Mouse (Mus musculus): ENCODE data around the gene Fam45a. TPM values are rescaled to one million over a fixed set of nuclear protein-coding genes. Genes with fewer than 3 reads are reported as not detected.

Fam45a gene
- 10 to 100 TPM; 18.2 to 21.4 TPM for total RNA-seq (2021)

- peak; percentile 93 for DNase-seq
Observed at GRCm38 (mm10) chr19:60811098-60812035, at the start of gene Fam45a. TSS of gene Fam45a (plus strand) at chr19:60811585.

DNA sequence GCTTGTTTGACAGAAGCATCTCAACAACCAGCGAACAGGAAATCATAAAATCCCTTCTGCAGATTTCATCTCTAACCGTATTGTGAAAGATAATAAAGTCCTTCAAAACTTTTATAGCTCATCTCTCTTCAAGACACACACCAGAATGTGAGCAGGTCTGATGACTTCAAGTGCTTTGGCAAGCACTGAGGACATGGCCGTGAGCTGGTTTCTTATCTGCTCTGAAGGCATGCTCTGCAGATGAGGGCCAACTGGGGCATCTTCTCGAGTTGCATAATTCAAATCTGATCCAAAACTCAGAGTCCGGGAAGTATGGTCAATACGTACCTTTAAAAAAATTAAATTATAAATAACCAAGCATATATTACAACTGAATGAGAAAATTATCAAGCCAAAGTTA, 38.0 kb upstream of the Fam45a start:
- no peak for DNase-seq

DNA sequence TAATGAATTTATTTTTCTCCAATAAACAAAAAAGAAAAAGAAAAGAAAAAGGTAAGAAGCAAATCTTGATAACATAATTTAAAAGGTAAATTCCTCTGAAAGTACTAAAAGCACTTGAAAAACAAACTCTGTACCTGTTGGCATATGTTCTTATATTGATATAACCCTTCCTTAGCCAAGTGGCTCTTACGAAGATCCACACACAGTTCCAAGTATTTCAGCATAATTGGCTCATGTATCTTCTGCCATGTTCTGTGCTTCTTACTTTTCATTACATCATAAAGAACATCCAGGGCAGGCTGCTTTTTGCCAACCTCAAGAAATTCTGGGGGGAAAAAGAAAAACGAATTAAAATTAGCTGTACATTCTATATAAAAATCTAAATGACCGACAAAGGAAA, 29.4 kb upstream of the Fam45a start:
- no peak for DNase-seq

- no peak for DNase-seq
Observed at GRCm38 (mm10) chr19:60784712-60785111, 26.7 kb upstream of the Fam45a start.

- DNase-seq = no peak
Observed at GRCm38 (mm10) chr19:60787465-60788150, 23.8 kb upstream of the Fam45a start.

- no peak for DNase-seq
Observed at GRCm38 (mm10) chr19:60788214-60788960, 23.0 kb upstream of the Fam45a start.

GRCm38 (mm10) chr19:60789452-60789851, 21.9 kb upstream of the Fam45a start:
- DNase-seq = no peak

DNA sequence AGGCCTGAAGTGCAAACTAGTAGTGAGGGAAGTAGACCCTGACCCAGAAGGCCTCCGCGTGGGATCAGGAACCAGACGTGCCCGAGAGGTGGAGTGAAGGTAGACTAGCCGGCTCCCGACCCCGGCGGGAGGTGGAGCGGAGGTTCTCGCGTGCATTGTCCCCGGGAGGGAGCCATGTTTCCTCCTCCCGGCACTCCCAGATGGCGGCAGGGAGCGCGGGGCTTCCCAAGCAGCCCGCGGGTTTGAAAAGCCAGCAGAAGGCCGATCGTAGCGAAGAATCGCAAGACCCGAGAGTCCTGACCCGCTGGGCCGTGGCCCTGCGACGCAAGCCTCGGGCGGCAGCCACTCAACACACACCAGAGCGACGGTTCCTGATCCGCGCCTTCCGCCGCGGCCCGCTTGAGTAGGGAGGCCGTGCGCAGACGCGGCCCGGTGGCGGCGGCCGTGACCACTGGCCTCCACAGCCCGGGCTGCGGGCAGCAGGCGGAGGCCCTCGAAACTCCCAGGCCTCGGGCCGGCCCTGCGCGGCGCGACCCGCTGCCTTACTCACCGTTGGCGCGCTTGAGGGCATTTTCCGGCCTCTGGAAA, 21.4 kb upstream of the Fam45a start:
- peak; percentile 73 for DNase-seq

- peak; percentile 97 for DNase-seq
Observed at GRCm38 (mm10) chr19:60790551-60791161, 20.7 kb upstream of the Fam45a start, which contains the start of gene Eif3a. TSS of gene Eif3a (minus strand) at chr19:60790658.

- DNase-seq = no peak
Observed at GRCm38 (mm10) chr19:60791164-60791563, 20.2 kb upstream of the Fam45a start.

GRCm38 (mm10) chr19:60793170-60793707, 18.1 kb upstream of the Fam45a start:
- DNase-seq = no peak

- no peak for DNase-seq
Observed at GRCm38 (mm10) chr19:60795244-60795643, 16.1 kb upstream of the Fam45a start.

- DNase-seq = no peak
Observed at GRCm38 (mm10) chr19:60797415-60797814, 14.0 kb upstream of the Fam45a start.

- no peak for DNase-seq
Observed at GRCm38 (mm10) chr19:60799867-60800569, 11.4 kb upstream of the Fam45a start.

DNA sequence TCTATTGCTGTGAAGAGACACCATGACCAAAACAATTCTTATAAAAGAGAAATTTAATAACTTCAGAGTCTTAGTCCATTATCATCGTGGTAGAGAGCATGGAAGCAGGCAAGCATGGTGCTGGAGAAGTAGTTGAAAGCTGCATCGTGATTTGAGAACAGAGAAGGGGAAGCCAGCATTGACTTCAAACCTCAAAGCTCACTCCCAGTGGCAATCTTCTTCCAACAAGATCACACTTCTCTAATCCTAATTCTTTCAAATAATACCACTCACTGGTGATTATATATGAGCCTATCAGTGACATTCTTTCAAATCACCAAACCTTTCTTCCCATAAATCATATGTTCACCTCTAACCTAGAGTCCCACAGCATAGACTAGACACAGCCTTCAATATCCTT, 6.5 kb upstream of the Fam45a start:
- no peak for DNase-seq

GRCm38 (mm10) chr19:60809927-60810326, 1.5 kb upstream of the Fam45a start:
- no peak for DNase-seq

- DNase-seq = no peak
Observed at GRCm38 (mm10) chr19:60812036-60812389, 628 bp downstream of the Fam45a start.

DNA sequence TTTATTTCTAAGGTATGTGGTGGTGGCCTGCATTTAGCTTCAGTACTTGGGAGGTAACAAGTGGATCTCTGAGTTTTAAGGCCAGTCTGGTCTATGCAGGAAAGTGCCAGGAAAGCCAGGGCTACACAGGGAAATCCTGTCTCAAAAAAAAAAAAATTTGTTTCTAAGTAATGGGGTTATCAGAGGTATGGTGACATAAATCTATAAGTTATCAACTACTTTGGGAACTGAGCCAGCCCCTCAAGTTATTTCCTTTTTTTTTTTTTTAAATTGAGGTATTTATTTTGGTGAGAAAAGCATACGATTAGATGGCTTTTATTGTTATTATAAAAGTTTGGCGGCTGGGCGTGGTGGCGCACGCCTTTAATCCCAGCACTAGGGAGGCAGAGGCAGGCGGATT, 1.7 kb downstream of the Fam45a start:
- DNase-seq = no peak

DNA sequence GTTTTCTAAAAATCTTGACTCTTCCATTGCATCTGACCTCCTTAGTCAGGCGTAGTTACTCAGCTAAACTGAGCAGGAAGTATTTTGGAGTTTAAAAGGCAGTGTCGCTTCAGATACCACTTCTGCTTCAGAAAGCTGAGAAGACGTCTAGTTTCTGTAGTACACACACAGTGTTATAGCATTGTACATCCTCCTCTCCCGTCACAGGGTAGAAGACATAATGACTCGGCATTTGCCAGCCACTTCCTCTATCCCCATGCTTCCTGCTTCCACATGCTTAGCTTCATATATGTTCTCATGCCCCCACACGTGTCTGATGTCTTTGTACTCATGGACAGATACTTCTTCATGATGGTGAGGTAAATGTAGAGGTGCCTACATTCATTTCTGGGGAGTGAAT, 7.3 kb downstream of the Fam45a start:
- no peak for DNase-seq

GRCm38 (mm10) chr19:60837747-60838146, 26.4 kb downstream of the Fam45a start:
- peak; percentile 81 for DNase-seq

DNA sequence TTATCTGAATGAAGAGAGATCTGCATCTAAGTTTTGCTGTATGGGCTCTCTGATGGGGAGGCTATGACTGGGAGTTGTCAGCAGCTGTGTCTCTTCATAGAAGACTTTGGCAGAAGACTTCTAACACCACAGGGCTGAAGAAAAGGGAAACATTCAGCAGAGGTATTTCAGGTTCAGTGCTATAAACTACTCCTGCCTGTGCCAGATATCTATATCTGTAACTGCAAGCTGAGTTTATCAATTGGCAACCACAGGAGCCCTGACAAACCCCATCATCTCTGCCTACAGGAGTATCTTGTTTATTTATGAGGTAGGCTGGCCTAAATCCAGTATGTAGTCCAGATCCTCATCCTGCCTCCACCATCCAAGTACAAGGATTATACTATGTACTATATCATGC, 31.9 kb downstream of the Fam45a start:
- DNase-seq = no peak

All from heart, postnatal 4 days (tissue).